19 mouse cellular contexts compared by ENCODE assay signal in the genomic region with DNA sequence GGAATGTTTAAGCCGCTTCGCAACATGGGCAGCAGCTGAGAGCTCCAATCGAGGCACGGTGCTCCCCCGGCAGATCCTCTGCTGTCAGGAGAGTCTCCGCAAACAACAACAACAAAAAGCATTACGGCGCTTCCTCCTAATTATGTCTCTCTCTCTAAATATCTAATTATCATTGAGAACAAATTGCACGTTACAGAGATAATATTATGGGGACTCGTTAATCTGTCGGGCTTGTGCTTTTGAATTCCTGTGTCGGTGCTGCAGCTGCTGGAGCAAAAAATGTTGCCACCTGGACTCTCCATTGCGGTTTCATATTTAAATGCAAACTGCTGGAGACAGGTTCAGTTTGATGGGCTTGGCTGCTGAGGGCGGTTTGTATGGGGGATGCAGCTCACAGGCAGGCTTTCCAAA.
DNase-seq lines count a peak whose midpoint lies in the region; ATAC-seq and TF ChIP-seq lines count a peak whose summit lies in the region.
"Had no signal": no experiment of that assay in that cellular context is flagged by ENCODE, and none has a peak within 500 bp of the region (broad histone marks: within the 10 kb centered on the region; RNA-seq: fewer than 3 reads in every experiment).

No protein-coding gene starts in this region.

- no peaks in the 10 kb centered on the region for H3K9me3 ChIP-seq in embryonic facial prominence, embryonic 13.5 days
- no peaks in the 10 kb centered on the region for H3K9me3 ChIP-seq in embryonic facial prominence, embryonic 10.5 days
- H3K9me3 ChIP-seq in hindbrain, embryonic 14.5 days (ENCODE audit: control insufficient read depth, low read length), result no peaks in the 10 kb centered on the region
- H3K9me3 ChIP-seq in midbrain, postnatal 0 days (ENCODE audit: low read length), result no peaks in the 10 kb centered on the region
- H3K9me3 ChIP-seq: stomach, embryonic 15.5 days had no signal

- H3K4me1 ChIP-seq in embryonic facial prominence, embryonic 13.5 days, result 0 out of 2 replicates have a peak, but pooled peaks cover 9% of the 10 kb centered on the region
- H3K4me1 ChIP-seq in embryonic facial prominence, embryonic 10.5 days, result peaks cover 18% of the 10 kb centered on the region
- peaks cover 17% of the 10 kb centered on the region; the same call in 1 of the 2 replicates for H3K4me1 ChIP-seq in hindbrain, embryonic 14.5 days (replicated peaks; ENCODE audit: control insufficient read depth, insufficient read depth, low read length)
- H3K4me1 ChIP-seq in midbrain, postnatal 0 days (ENCODE audit: insufficient read depth, low read length), result no peaks in the 10 kb centered on the region
- H3K4me1 ChIP-seq: stomach, embryonic 15.5 days had no signal

- no peak overlapping the region for H3K9ac ChIP-seq in embryonic facial prominence, embryonic 13.5 days
- peak overlapping the region; percentile 12 for H3K9ac ChIP-seq in hindbrain, embryonic 14.5 days
- no peak overlapping the region for H3K9ac ChIP-seq in midbrain, postnatal 0 days (replicated peaks; ENCODE audit: low read length, poor library complexity, severe bottlenecking)
- H3K9ac ChIP-seq: liver, embryonic 14.5 days; stomach, embryonic 15.5 days had no signal

- peak overlapping the region; percentile 32; the same call in 1 of the 2 replicates for H3K4me2 ChIP-seq in embryonic facial prominence, embryonic 13.5 days
- peak overlapping the region; percentile 35 for H3K4me2 ChIP-seq in hindbrain, embryonic 14.5 days (replicated peaks)
- peak overlapping the region; percentile 1; the same call in 1 of the 2 replicates for H3K4me2 ChIP-seq in midbrain, postnatal 0 days (ENCODE audit: low read depth, low read length, poor library complexity, severe bottlenecking)
- H3K4me2 ChIP-seq: heart, embryonic 11.5 days; stomach, embryonic 15.5 days had no signal

- TF ChIP-seq CTCF in midbrain, postnatal 0 days (IDR thresholded peaks at IDR 0.05), result no peak

- 55% methylated on average over 14 of the region's 14 CpGs for WGBS in embryonic facial prominence, embryonic 13.5 days
- WGBS in embryonic facial prominence, embryonic 10.5 days, result 60% methylated on average over 14 of the region's 14 CpGs
- 41% methylated on average over 14 of the region's 14 CpGs for WGBS in hindbrain, embryonic 14.5 days
- WGBS in midbrain, postnatal 0 days, result 36% methylated on average over 14 of the region's 14 CpGs

- no peak overlapping the region for H3K4me3 ChIP-seq in embryonic facial prominence, embryonic 13.5 days
- no peak overlapping the region for H3K4me3 ChIP-seq in embryonic facial prominence, embryonic 10.5 days
- no peak overlapping the region for H3K4me3 ChIP-seq in hindbrain, embryonic 14.5 days (replicated peaks; ENCODE audit: low read length)
- no peak overlapping the region for H3K4me3 ChIP-seq in midbrain, postnatal 0 days (ENCODE audit: low read depth, low read length)
- H3K4me3 ChIP-seq: stomach, embryonic 15.5 days had no signal

- DNase-seq in embryonic facial prominence, embryonic 10.5 days (ENCODE audit: low spot score), result no peak
- DNase-seq in layer of hippocampus, postnatal 14 days (ENCODE audit: low spot score in 2 of 2), result peak; percentile 20 to 37
- DNase-seq in layer of hippocampus, adult 8-10 months (ENCODE audit: low spot score in 2 of 2), result no peak
- no peak for DNase-seq in hindbrain, embryonic 14.5 days (ENCODE audit: low spot score)
- peak; percentile 35 for DNase-seq in midbrain, postnatal 0 days (ENCODE audit: low spot score)
- DNase-seq in ovary, postnatal 14 days (ENCODE audit: low spot score), result no peak
- DNase-seq: adrenal gland, adult 8-10 months; cerebellum, adult 9-10 months; embryo, embryonic 11 days; gastrocnemius, postnatal 25 days; spleen, adult 18-20 months; thymus, postnatal 14 days had no signal

- no peak overlapping the region for H3K27ac ChIP-seq in embryonic facial prominence, embryonic 13.5 days
- H3K27ac ChIP-seq in embryonic facial prominence, embryonic 10.5 days (replicated peaks), result no peak overlapping the region
- peak overlapping the region; percentile 64 for H3K27ac ChIP-seq in hindbrain, embryonic 14.5 days
- no peak overlapping the region for H3K27ac ChIP-seq in midbrain, postnatal 0 days (ENCODE audit: low read depth, low read length)
- H3K27ac ChIP-seq: liver, embryonic 14.5 days; stomach, embryonic 15.5 days had no signal

- H3K27me3 ChIP-seq in embryonic facial prominence, embryonic 13.5 days, result no peaks in the 10 kb centered on the region
- H3K27me3 ChIP-seq in embryonic facial prominence, embryonic 10.5 days (replicated peaks; ENCODE audit: low read depth, poor library complexity, severe bottlenecking), result no peaks in the 10 kb centered on the region
- no peaks in the 10 kb centered on the region for H3K27me3 ChIP-seq in hindbrain, embryonic 14.5 days (ENCODE audit: control insufficient read depth, insufficient read depth, low read length)
- H3K27me3 ChIP-seq in midbrain, postnatal 0 days (ENCODE audit: insufficient read depth, low read length), result no peaks in the 10 kb centered on the region
- H3K27me3 ChIP-seq: stomach, embryonic 15.5 days had no signal

- no peaks in the 10 kb centered on the region for H3K36me3 ChIP-seq in embryonic facial prominence, embryonic 13.5 days
- H3K36me3 ChIP-seq in embryonic facial prominence, embryonic 10.5 days (replicated peaks), result no peaks in the 10 kb centered on the region; the same call in 1 of the 2 replicates
- H3K36me3 ChIP-seq in hindbrain, embryonic 14.5 days (replicated peaks; ENCODE audit: control insufficient read depth, insufficient read depth), result no peaks in the 10 kb centered on the region
- no peaks in the 10 kb centered on the region for H3K36me3 ChIP-seq in midbrain, postnatal 0 days (ENCODE audit: insufficient read depth, low read length)
- H3K36me3 ChIP-seq: stomach, embryonic 15.5 days had no signal

- ATAC-seq in embryonic facial prominence, embryonic 13.5 days (ENCODE audit: insufficient number of reproducible peaks, insufficient read depth, low FRiP score, low TSS enrichment, low read depth), result no peak
- ATAC-seq in hindbrain, embryonic 14.5 days (ENCODE audit: low FRiP score), result no peak; the same call in 1 of the 2 replicates
- no peak for ATAC-seq in midbrain, postnatal 0 days (ENCODE audit: low FRiP score)
- no peak for ATAC-seq in frontal cortex, adult (ENCODE audit: low TSS enrichment)
- ATAC-seq: intestine, embryonic 16.5 days; lung, postnatal 0 days had no signal

Comparison
In these comparisons a context has a peak if more than half of its experiments do, and no peak if none do; other contexts are left out.
1. DNase-seq: peak in layer of hippocampus, postnatal 14 days (2 of 2) and midbrain, postnatal 0 days (single experiment); none in embryonic facial prominence, embryonic 10.5 days (single experiment), layer of hippocampus, adult 8-10 months (0 of 2), hindbrain, embryonic 14.5 days (single experiment) and ovary, postnatal 14 days (single experiment).
2. Peak in every context shown above with its lines, with median percentiles within 50 percentile points of each other: H3K4me2 ChIP-seq.